Mouse (Mus musculus) heart, postnatal 0 days (tissue): ENCODE data around the gene Cfap54. TPM values are rescaled to one million over a fixed set of nuclear protein-coding genes. Genes with fewer than 3 reads are reported as not detected.

Experiments used
- ATAC-seq: fragments of 200-750 bp; cut with Nextera tagmentation; 2 replicates; pipeline ENCODE4 v1.8.0; 2017; ENCODE audit warnings: low read depth, moderate number of reproducible peaks, moderate library complexity; ENCODE audit not compliant: insufficient read depth
- DNase-seq: peaks from one replicate; pipeline ENCODE4 v3.0.0-alpha.2; 2016; ENCODE audit warnings: low spot score
- H3K27ac ChIP-seq: fragments of 300-500 bp; sonication (generic); 2 replicates; pipeline ENCODE4 v1.5.1; 2014; ENCODE audit warnings: low read depth, mild to moderate bottlenecking
- H3K27me3 ChIP-seq: fragments of 300-500 bp; sonication (generic); 2 replicates; pipeline ENCODE4 v1.6.1; 2014; ENCODE audit warnings: low read length, mixed read lengths; ENCODE audit not compliant: control insufficient read depth, insufficient read depth
- H3K36me3 ChIP-seq: fragments of 300-500 bp; sonication (generic); replicated peaks from 2 replicates; pipeline ENCODE4 v1.6.1; 2014; ENCODE audit warnings: low read length, mixed read lengths; ENCODE audit not compliant: control insufficient read depth, insufficient read depth
- H3K4me1 ChIP-seq: fragments of 300-500 bp; sonication (generic); 2 replicates; pipeline ENCODE4 v1.6.1; 2014; ENCODE audit warnings: antibody characterized with exemption; ENCODE audit not compliant: control insufficient read depth, insufficient read depth
- H3K4me2 ChIP-seq: fragments of 300-500 bp; sonication (generic); 2 replicates; pipeline ENCODE4 v1.6.1; 2014; ENCODE audit warnings: low read depth, mild to moderate bottlenecking, low read length, moderate library complexity
- H3K4me3 ChIP-seq: fragments of 300-500 bp; sonication (generic); 2 replicates; pipeline ENCODE4 v1.5.1; 2014; ENCODE audit warnings: low read depth, low read length
- H3K9ac ChIP-seq: fragments of 300-500 bp; sonication (generic); replicated peaks from 2 replicates; pipeline ENCODE4 v1.6.1; 2014; ENCODE audit warnings: low read depth, low read length, mixed read lengths
- H3K9me3 ChIP-seq: fragments of 300-500 bp; sonication (generic); replicated peaks from 2 replicates; pipeline ENCODE4 v1.6.1; 2016; ENCODE audit warnings: low read length; ENCODE audit not compliant: control insufficient read depth
- CTCF ChIP-seq: IDR thresholded peaks from 2 replicates; pipeline ENCODE4 v1.5.1; 2016; ENCODE audit warnings: antibody characterized with exemption, control low read depth, low read depth
- EP300 ChIP-seq: IDR thresholded peaks from 2 replicates; pipeline ENCODE4 v1.6.1; 2016; ENCODE audit warnings: antibody characterized with exemption, low read depth
- WGBS: fragments of 180-500 bp; shearing (Covaris S2); extraction: QIAGEN DNeasy Blood & Tissue Kit; methylation state at CpG from one replicate; pipeline ENCODE4 v1.1.7; 2014; 5-methylcytosine and 5-hydroxymethylcytosine counted together
- polyA plus RNA-seq: library from polyadenylated mRNA; unstranded; fragments of >200 nt; fragmentation: Nextera tagmentation; extraction: Ambion mirVana; gene quantifications from 2 replicates; pipeline ENCODE4 v1.2.1, GENCODE M21; 2015
- total RNA-seq: library from RNA; depleted of rRNA; stranded (reverse); fragments of >200 nt; gene quantifications from 2 replicates; pipeline ENCODE4 v1.2.3, GENCODE M21; 2014; ENCODE audit warnings: low replicate concordance; rRNA removed

Gene Cfap54
- total RNA-seq (under 0.01 TPM in 1 of 2 replicates, not detected in the other), polyA plus RNA-seq (0.22 and 0.49 TPM in 2 replicates)

GRCm38 (mm10) chr10:93081133-93081779 lies at the start of gene Cfap54:
Cfap54 (minus strand) TSS chr10:93081618.
- no peaks in the 10 kb centered on the region for H3K27me3 ChIP-seq
- peak within 1 kb of the TSS; percentile 63 for H3K4me2 ChIP-seq
- DNase-seq (peak; percentile 93), ATAC-seq (peak; percentile 93)
- no peak within 1 kb of the TSS for H3K9ac ChIP-seq
- peak within 1 kb of the TSS; percentile 49 for H3K4me3 ChIP-seq
- no peaks in the 10 kb centered on the region for H3K36me3 ChIP-seq
- WGBS: 2% methylated on average over 34 of the region's 34 CpGs
- no peak within 1 kb of the TSS for H3K27ac ChIP-seq
- H3K9me3 ChIP-seq: no peaks in the 10 kb centered on the region
- peaks cover 5% of the 10 kb centered on the region; the same call in 1 of the 2 replicates for H3K4me1 ChIP-seq
- TF ChIP-seq CTCF (peak; percentile 95), EP300 (no peak)

- no peak for ATAC-seq
- WGBS: 68% methylated on average over 10 of the region's 10 CpGs
- Histone ChIP-seq H3K36me3 (no peaks in the 10 kb centered on the region), H3K4me1 (no peaks in the 10 kb centered on the region), H3K9ac (no peak overlapping the region), H3K4me3 (no peak overlapping the region), H3K27me3 (no peaks in the 10 kb centered on the region), H3K27ac (no peak overlapping the region), H3K9me3 (no peaks in the 10 kb centered on the region), H3K4me2 (no peak overlapping the region)
- no peak for TF ChIP-seq EP300
- no peak for TF ChIP-seq CTCF
- DNase-seq: no peak
Measured at GRCm38 (mm10) chr10:93130456-93130940, 49.1 kb upstream of the Cfap54 start.

DNA sequence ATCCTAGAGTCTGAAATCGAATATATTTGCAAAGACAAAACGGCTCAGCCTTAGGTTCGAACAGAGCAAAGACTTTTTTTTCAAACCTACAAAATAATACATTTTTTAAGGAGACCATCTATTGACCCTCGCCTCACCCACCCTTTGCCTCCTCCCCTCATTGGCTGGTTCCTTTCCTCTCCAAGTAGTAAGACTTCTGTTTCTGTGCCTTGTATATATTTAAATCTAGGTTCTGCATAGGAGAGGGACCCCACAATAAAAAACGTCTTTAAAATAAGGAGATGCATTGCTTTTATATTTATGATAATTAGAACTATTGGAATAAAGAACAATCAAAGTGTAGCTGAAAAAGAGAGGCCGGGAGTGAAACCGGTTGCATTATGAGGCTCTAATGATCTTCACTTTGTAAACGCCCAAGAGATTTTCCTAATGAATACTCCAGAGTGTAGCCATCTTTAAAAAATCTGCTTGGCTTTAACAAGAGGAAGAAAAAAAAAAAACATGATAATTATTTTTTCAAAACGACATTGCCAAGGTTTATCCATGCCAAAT lies 48.6 kb upstream of the Cfap54 start:
- DNase-seq: no peak
- 66% methylated on average over 9 of the region's 9 CpGs for WGBS
- H3K9ac ChIP-seq: no peak overlapping the region
- TF ChIP-seq EP300: no peak
- TF ChIP-seq CTCF: no peak
- H3K36me3 ChIP-seq: no peaks in the 10 kb centered on the region
- no peak for ATAC-seq
- no peak overlapping the region for H3K4me3 ChIP-seq
- H3K9me3 ChIP-seq: no peaks in the 10 kb centered on the region
- H3K4me1 ChIP-seq: no peaks in the 10 kb centered on the region
- no peaks in the 10 kb centered on the region for H3K27me3 ChIP-seq
- no peak overlapping the region for H3K4me2 ChIP-seq
- H3K27ac ChIP-seq: no peak overlapping the region

GRCm38 (mm10) chr10:93129345-93129744 lies 47.9 kb upstream of the Cfap54 start:
- ATAC-seq: no peak
- no peak overlapping the region for H3K27ac ChIP-seq
- no peak for DNase-seq

DNA sequence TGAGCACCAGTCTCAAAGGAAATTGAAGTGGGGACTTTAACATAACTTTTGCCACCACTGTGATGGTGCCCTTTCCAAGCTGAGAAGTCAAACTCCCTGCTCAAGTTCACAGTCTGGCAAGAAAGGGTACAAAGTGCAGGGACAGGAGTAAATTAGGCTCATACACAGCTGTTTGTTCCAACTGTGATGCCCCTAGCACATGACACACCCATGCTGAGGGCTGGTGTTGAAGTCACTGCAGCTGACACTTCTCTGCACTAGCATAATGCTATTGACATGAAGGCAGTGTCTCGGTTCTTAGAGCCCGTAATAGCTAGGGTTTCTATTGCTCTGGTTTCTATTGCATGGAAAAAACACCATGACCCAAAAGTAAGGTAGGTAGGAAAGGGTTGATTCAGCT lies 47.1 kb upstream of the Cfap54 start:
- ATAC-seq (no peak), DNase-seq (no peak)
- Histone ChIP-seq H3K4me2 (no peak overlapping the region), H3K4me3 (no peak overlapping the region), H3K36me3 (no peaks in the 10 kb centered on the region), H3K27ac (no peak overlapping the region), H3K4me1 (no peaks in the 10 kb centered on the region), H3K9ac (no peak overlapping the region), H3K9me3 (no peaks in the 10 kb centered on the region), H3K27me3 (no peaks in the 10 kb centered on the region)
- 69% methylated on average over 2 of the region's 2 CpGs for WGBS
- TF ChIP-seq EP300 (no peak), CTCF (no peak)

More at GRCm38 (mm10) chr10:93129345-93129744, 47.9 kb upstream of the Cfap54 start:
- no peak overlapping the region for H3K4me3 ChIP-seq
- no peaks in the 10 kb centered on the region for H3K4me1 ChIP-seq
- no peak overlapping the region for H3K9ac ChIP-seq
- no peak for TF ChIP-seq CTCF
- no peak for TF ChIP-seq EP300
- WGBS: 49% methylated on average over 1 of the region's 1 CpGs
- H3K27me3 ChIP-seq: no peaks in the 10 kb centered on the region
- no peak overlapping the region for H3K4me2 ChIP-seq
- no peaks in the 10 kb centered on the region for H3K9me3 ChIP-seq
- H3K36me3 ChIP-seq: no peaks in the 10 kb centered on the region
